Mouse (Mus musculus): ENCODE data around the gene Mrvi1. TPM values are rescaled to one million over a fixed set of nuclear protein-coding genes. Genes with fewer than 3 reads are reported as not detected.
A peak's percentile ranks its signal among the peaks of the same experiment; 100 is the strongest.

Gene Mrvi1
- 1.6 and 1.7 TPM in 2 replicates for polyA plus RNA-seq (2014; fragmentation: Nextera tagmentation; extraction: Ambion mirVana)

DNA sequence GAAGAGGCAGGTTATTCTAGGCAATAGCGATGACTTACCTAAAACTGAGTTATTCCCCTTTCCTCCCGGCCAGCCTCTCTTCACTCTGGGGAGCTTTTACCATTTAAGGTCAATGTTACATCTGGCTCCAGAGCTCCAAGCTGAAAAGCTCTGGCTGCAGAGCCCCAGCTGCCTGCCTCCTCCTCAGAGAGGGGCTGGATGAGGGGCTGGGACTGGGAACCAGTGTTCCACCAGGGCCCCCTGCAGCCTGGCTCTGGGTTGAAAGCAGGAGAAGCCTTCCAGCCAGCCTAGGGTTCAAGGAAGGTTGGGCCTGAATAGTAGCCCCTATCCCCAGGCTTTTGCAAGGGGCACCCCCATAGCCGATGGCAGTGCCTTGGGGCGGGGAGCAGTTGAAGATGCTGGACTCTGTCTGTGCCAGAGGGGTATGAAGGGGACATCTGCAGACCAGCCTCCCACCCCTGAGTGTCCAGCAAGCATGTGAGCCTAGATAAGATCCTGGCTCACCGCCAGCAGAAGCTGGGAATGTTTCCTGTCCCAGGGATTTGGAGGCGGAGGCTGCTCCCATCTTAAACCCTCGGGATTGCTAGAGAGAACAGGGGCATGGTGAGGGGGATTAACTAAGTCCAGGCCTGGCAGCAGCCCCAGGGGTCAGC lies at the start of gene Mrvi1:
Gene Mrvi1 (minus strand): TSS at position 409 of the 653 bp plus-strand sequence.
- no peaks in the 10 kb centered on the region for H3K4me1 ChIP-seq (replicated peaks; ENCODE audit: control insufficient read depth, insufficient read depth, low read length)
- no peak within 1 kb of the TSS for H3K9ac ChIP-seq (ENCODE audit: low read length)
- no peaks in the 10 kb centered on the region for H3K9me3 ChIP-seq (ENCODE audit: control insufficient read depth, low read length)
- DNase-seq (ENCODE audit: low spot score) (peak; percentile 53), ATAC-seq (replicated peaks; ENCODE audit: low FRiP score) (no peak)
- no peak within 1 kb of the TSS for H3K4me3 ChIP-seq (ENCODE audit: low read depth, low read length)
- H3K4me2 ChIP-seq (ENCODE audit: low read depth, low read length, severe bottlenecking): no peak within 1 kb of the TSS
- H3K36me3 ChIP-seq (ENCODE audit: control insufficient read depth, insufficient read depth, low read length): no peaks in the 10 kb centered on the region
- H3K27ac ChIP-seq (ENCODE audit: low read depth, low read length): no peak within 1 kb of the TSS
- 69% methylated on average over 7 of the region's 7 CpGs for WGBS
- H3K27me3 ChIP-seq (ENCODE audit: control insufficient read depth, insufficient read depth, low read length): no peaks in the 10 kb centered on the region

DNA sequence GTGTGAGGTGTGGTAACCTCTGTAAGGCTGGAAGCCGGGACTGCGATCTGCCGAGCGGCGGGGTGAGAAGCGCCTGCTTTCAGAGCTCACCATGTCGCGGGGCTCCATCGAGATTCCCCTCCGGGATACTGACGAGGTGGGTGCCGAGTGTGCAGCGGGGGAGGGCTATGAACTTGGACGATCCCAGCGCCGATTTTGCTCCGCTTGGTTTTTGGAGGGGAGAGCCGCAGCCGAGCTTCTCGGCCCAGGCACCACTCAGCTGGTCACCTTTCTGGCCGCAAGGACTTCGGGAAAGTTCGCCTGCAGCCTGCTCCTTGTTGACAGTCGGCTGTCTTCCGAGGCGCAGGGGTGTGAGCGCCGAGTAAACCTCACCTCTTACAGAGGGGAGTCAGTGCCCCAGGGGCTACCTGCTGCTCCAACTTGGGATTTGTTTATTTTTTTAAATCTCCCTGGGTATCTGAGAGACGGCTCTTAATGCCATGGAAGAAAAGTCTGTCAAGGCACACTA lies 46.8 kb upstream of the Mrvi1 start:
- H3K4me2 ChIP-seq (ENCODE audit: low read depth, low read length, severe bottlenecking): peak overlapping the region; percentile 70
- no peaks in the 10 kb centered on the region for H3K27me3 ChIP-seq (ENCODE audit: control insufficient read depth, insufficient read depth, low read length)
- peaks cover 4% of the 10 kb centered on the region; the same call in 1 of the 2 replicates for H3K4me1 ChIP-seq (replicated peaks; ENCODE audit: control insufficient read depth, insufficient read depth, low read length)
- peaks cover 1% of the 10 kb centered on the region; the same call in 1 of the 2 replicates for H3K36me3 ChIP-seq (ENCODE audit: control insufficient read depth, insufficient read depth, low read length)
- ATAC-seq (replicated peaks; ENCODE audit: low FRiP score) (peak; percentile 43; the same call in 1 of the 2 replicates), DNase-seq (ENCODE audit: low spot score) (no peak)
- peak overlapping the region; percentile 72 for H3K9ac ChIP-seq (ENCODE audit: low read length)
- peak overlapping the region; percentile 93 for H3K4me3 ChIP-seq (ENCODE audit: low read depth, low read length)
- H3K9me3 ChIP-seq (ENCODE audit: control insufficient read depth, low read length): no peaks in the 10 kb centered on the region
- H3K27ac ChIP-seq (ENCODE audit: low read depth, low read length): peak overlapping the region; percentile 69
- under 1% methylated on average over 29 of the region's 29 CpGs for WGBS

DNA sequence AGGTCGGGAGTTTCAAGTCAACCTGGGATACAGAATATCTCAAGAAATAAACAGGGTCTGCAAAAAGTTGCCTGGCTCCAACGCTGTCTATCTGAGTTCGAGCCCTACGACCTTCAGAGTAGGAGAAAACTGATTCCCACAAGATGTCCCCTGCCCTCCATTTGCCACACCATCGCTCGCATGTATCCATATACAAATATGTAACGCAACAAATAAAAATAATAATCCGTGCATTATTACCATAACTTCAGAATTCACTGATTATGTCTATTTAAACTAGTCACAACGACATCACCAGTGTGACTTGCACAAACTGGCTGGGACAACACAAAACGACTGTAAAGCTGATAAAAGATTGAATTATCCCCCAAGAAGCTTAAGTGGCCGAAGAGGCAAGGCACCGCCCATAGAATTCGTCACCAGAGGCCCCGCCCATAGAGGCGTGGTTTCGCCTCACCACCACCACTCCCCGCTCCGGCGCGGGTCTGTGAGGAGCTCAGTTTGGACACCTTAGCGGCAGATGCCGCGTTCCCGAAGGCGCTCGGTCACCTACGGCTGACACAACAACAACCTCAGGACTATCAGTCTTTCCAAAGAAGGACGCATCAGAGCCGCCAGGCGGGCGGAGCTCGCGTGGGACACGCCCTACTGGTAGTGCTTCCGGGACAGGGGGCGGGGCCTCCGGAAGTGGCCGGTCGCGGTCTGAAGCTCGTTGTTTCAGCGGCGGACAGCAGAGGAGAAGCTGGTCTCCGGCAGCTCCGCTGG lies 46.2 kb upstream of the Mrvi1 start, which contains the start of gene Ctr9:
Gene Ctr9 (plus strand): TSS at position 671 of the 765 bp plus-strand sequence.
- WGBS: 8% methylated on average over 45 of the region's 45 CpGs
- ATAC-seq (replicated peaks; ENCODE audit: low FRiP score): peak; percentile 95
- H3K4me2 ChIP-seq (ENCODE audit: low read depth, low read length, severe bottlenecking): peak within 1 kb of the TSS; percentile 70
- H3K27ac ChIP-seq (ENCODE audit: low read depth, low read length): peak within 1 kb of the TSS; percentile 69
- peak; percentile 93 for DNase-seq (ENCODE audit: low spot score)
- H3K36me3 ChIP-seq (ENCODE audit: control insufficient read depth, insufficient read depth, low read length): no peaks in the 10 kb centered on the region
- no peaks in the 10 kb centered on the region for H3K9me3 ChIP-seq (ENCODE audit: control insufficient read depth, low read length)
- H3K9ac ChIP-seq (ENCODE audit: low read length): peak within 1 kb of the TSS; percentile 72
- no peaks in the 10 kb centered on the region for H3K27me3 ChIP-seq (ENCODE audit: control insufficient read depth, insufficient read depth, low read length)
- peak within 1 kb of the TSS; percentile 93 for H3K4me3 ChIP-seq (ENCODE audit: low read depth, low read length)
- H3K4me1 ChIP-seq (replicated peaks; ENCODE audit: control insufficient read depth, insufficient read depth, low read length): peaks cover 5% of the 10 kb centered on the region; the same call in 1 of the 2 replicates

DNA sequence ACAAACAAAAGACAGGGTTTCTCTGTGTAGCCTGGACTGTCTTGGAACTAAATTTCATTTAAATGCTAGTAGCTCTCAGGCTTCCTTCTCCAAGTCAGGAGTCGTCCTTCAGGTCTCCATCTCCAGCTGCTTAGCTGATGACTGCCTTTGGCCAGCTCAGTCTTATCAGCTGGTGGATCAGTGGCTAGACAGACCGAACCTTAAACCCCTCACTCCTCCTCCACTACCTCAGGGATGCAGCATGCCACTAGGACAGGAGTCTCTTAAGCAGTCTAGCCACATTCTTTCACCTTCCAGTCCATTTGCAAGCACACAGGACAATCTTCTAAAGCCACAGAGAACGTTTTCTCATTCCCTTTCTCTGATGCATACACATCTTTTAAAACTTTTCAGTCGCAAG lies 42.7 kb upstream of the Mrvi1 start:
- Histone ChIP-seq H3K4me3 (ENCODE audit: low read depth, low read length) (no peak overlapping the region), H3K9me3 (ENCODE audit: control insufficient read depth, low read length) (no peaks in the 10 kb centered on the region), H3K9ac (ENCODE audit: low read length) (no peak overlapping the region), H3K4me1 (replicated peaks; ENCODE audit: control insufficient read depth, insufficient read depth, low read length) (peaks cover 5% of the 10 kb centered on the region; the same call in 1 of the 2 replicates), H3K36me3 (ENCODE audit: control insufficient read depth, insufficient read depth, low read length) (no peaks in the 10 kb centered on the region), H3K27me3 (ENCODE audit: control insufficient read depth, insufficient read depth, low read length) (no peaks in the 10 kb centered on the region), H3K27ac (ENCODE audit: low read depth, low read length) (no peak overlapping the region), H3K4me2 (ENCODE audit: low read depth, low read length, severe bottlenecking) (no peak overlapping the region)
- ATAC-seq (replicated peaks; ENCODE audit: low FRiP score): no peak
- DNase-seq (ENCODE audit: low spot score): no peak
- 65% methylated on average over 4 of the region's 4 CpGs for WGBS

DNA sequence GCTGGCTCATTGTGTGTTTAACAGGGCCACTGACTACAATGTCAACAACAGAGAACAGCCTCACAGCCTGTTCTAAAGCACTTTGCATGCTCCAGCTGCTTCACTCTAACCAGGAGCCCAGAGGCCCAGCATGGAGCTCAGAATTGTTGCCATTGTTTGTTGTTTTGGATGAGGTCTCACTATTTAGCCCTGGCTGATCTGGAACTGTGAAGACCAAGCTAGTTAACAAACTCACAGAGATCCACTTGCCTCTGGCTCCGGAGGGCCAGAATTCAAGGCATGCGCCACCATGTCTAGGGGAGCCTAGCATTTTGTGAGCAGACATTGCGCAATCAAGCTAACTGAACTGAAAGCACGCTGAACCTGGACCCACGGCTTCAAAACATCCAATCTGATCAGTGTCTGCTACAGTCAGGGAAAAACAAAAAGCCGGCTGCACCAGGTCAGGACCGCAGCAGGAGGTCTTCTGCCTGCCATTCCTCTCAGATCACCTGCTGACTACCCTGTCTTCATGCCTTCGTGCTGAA lies 41.9 kb upstream of the Mrvi1 start:
- Histone ChIP-seq H3K4me3 (ENCODE audit: low read depth, low read length) (no peak overlapping the region), H3K9ac (ENCODE audit: low read length) (no peak overlapping the region), H3K4me2 (ENCODE audit: low read depth, low read length, severe bottlenecking) (no peak overlapping the region), H3K36me3 (ENCODE audit: control insufficient read depth, insufficient read depth, low read length) (no peaks in the 10 kb centered on the region), H3K27ac (ENCODE audit: low read depth, low read length) (no peak overlapping the region), H3K27me3 (ENCODE audit: control insufficient read depth, insufficient read depth, low read length) (no peaks in the 10 kb centered on the region), H3K9me3 (ENCODE audit: control insufficient read depth, low read length) (no peaks in the 10 kb centered on the region), H3K4me1 (replicated peaks; ENCODE audit: control insufficient read depth, insufficient read depth, low read length) (0 out of 2 replicates have a peak, but pooled peaks cover 2% of the 10 kb centered on the region)
- ATAC-seq (replicated peaks; ENCODE audit: low FRiP score) (no peak), DNase-seq (ENCODE audit: low spot score) (peak; percentile 58)
- 19% methylated on average over 8 of the region's 8 CpGs for WGBS

DNA sequence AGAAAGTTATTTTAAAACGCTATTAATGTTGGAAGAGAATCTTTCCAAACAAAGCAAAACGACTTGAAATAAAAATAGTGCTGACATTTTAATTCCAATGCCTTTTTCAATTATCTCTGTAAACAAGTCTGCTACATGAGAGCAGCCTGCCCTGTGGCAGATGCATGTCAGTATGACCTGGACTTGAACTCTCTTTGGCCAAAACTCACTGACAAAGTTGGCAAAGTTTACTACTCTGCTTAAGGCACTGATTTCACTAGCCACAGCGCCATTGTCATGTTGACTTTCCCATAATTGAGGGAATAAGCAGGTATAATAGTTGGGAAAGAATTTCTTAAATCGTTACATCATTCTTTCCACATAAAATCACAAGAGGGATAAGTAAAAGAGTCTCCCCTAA lies 38.6 kb upstream of the Mrvi1 start:
- Histone ChIP-seq H3K9ac (ENCODE audit: low read length) (no peak overlapping the region), H3K4me1 (replicated peaks; ENCODE audit: control insufficient read depth, insufficient read depth, low read length) (0 out of 2 replicates have a peak, but pooled peaks cover 2% of the 10 kb centered on the region), H3K9me3 (ENCODE audit: control insufficient read depth, low read length) (no peaks in the 10 kb centered on the region), H3K27me3 (ENCODE audit: control insufficient read depth, insufficient read depth, low read length) (no peaks in the 10 kb centered on the region), H3K27ac (ENCODE audit: low read depth, low read length) (no peak overlapping the region), H3K4me2 (ENCODE audit: low read depth, low read length, severe bottlenecking) (no peak overlapping the region), H3K36me3 (ENCODE audit: control insufficient read depth, insufficient read depth, low read length) (no peaks in the 10 kb centered on the region), H3K4me3 (ENCODE audit: low read depth, low read length) (no peak overlapping the region)
- 79% methylated on average over 4 of the region's 4 CpGs for WGBS
- DNase-seq (ENCODE audit: low spot score) (no peak), ATAC-seq (replicated peaks; ENCODE audit: low FRiP score) (no peak)

DNA sequence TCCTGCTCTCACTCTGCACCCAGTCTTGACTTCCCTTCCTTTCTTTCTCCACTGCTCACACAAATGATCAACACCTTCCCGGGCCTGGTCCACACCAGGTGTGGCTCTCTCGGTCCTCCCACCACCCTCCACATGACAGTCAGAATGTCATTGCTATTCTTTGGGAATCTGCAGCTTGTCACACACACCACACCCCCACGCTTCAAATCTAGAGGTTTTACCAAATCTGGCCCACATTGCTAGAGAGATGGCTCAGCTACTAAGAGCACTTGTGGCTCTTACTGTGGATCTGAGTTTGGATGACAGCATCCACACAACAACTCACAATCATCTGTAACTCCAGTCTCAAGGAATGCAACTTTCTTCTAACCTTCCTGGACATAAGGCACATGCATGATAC lies 34.7 kb upstream of the Mrvi1 start:
- DNase-seq (ENCODE audit: low spot score) (no peak), ATAC-seq (replicated peaks; ENCODE audit: low FRiP score) (no peak)
- Histone ChIP-seq H3K9me3 (ENCODE audit: control insufficient read depth, low read length) (no peaks in the 10 kb centered on the region), H3K4me3 (ENCODE audit: low read depth, low read length) (no peak overlapping the region), H3K4me2 (ENCODE audit: low read depth, low read length, severe bottlenecking) (no peak overlapping the region), H3K27ac (ENCODE audit: low read depth, low read length) (no peak overlapping the region), H3K9ac (ENCODE audit: low read length) (no peak overlapping the region), H3K36me3 (ENCODE audit: control insufficient read depth, insufficient read depth, low read length) (no peaks in the 10 kb centered on the region), H3K27me3 (ENCODE audit: control insufficient read depth, insufficient read depth, low read length) (no peaks in the 10 kb centered on the region), H3K4me1 (replicated peaks; ENCODE audit: control insufficient read depth, insufficient read depth, low read length) (no peaks in the 10 kb centered on the region)
- 93% methylated on average over 3 of the region's 3 CpGs for WGBS

DNA sequence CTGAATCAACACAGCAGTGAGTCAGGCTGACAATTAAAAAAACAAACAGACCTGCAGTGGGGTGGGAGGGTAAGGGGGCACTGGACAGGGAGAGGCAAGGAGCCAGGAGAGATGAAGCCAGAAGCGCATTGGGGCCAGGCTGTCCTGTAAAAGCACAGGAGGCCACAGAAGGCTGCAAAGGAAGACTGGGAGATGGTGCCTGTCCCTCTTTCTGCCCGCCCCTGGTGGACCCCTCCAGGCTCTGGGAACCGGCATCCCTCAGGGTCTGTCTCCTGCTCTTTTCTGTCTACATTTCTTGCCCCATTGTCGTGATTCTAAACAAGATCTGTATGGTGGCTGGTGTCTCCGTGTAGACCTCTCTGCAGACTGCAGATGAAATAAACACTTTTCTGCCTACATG lies 33.5 kb upstream of the Mrvi1 start:
- WGBS: 83% methylated on average over 5 of the region's 5 CpGs
- ATAC-seq (replicated peaks; ENCODE audit: low FRiP score) (no peak), DNase-seq (ENCODE audit: low spot score) (peak; percentile 31)
- H3K27me3 ChIP-seq (ENCODE audit: control insufficient read depth, insufficient read depth, low read length): no peaks in the 10 kb centered on the region
- H3K4me1 ChIP-seq (replicated peaks; ENCODE audit: control insufficient read depth, insufficient read depth, low read length): no peaks in the 10 kb centered on the region
- H3K27ac ChIP-seq (ENCODE audit: low read depth, low read length): no peak overlapping the region
- H3K9ac ChIP-seq (ENCODE audit: low read length): no peak overlapping the region
- H3K4me2 ChIP-seq (ENCODE audit: low read depth, low read length, severe bottlenecking): no peak overlapping the region
- H3K9me3 ChIP-seq (ENCODE audit: control insufficient read depth, low read length): no peaks in the 10 kb centered on the region
- H3K36me3 ChIP-seq (ENCODE audit: control insufficient read depth, insufficient read depth, low read length): no peaks in the 10 kb centered on the region
- H3K4me3 ChIP-seq (ENCODE audit: low read depth, low read length): no peak overlapping the region
